Mouse (Mus musculus): ENCODE results near the gene Btla. TPM values are rescaled to one million over a fixed set of nuclear protein-coding genes. Genes with fewer than 3 reads are reported as not detected.

Btla gene
- polyA plus RNA-seq, 1 experiment from 2014 or later, result 0.14 TPM

GRCm38 (mm10) chr16:45204438-45204837 lies 19.7 kb upstream of the Btla start:
- no peaks in the 10 kb centered on the region for H3K27me3 ChIP-seq (ENCODE audit: insufficient read depth, low read length)
- H3K9ac ChIP-seq (ENCODE audit: low read depth, low read length), result no peak overlapping the region
- no peaks in the 10 kb centered on the region for H3K9me3 ChIP-seq (replicated peaks; ENCODE audit: low read length)
- no peak for TF ChIP-seq CTCF (IDR thresholded peaks at IDR 0.05; ENCODE audit: low read depth)
- ATAC-seq (replicated peaks; ENCODE audit: low FRiP score, low read depth) (no peak), DNase-seq (ENCODE audit: low spot score) (no peak)
- H3K4me3 ChIP-seq (replicated peaks; ENCODE audit: low read depth, low read length), result no peak overlapping the region
- no peak overlapping the region for H3K4me2 ChIP-seq (ENCODE audit: low read length)
- 74% methylated on average over 4 of the region's 4 CpGs for WGBS
- H3K27ac ChIP-seq, result no peak overlapping the region
- no peaks in the 10 kb centered on the region for H3K36me3 ChIP-seq (ENCODE audit: insufficient read depth, low read length)
- H3K4me1 ChIP-seq (replicated peaks; ENCODE audit: insufficient read depth, low read length), result no peaks in the 10 kb centered on the region

- H3K4me1 ChIP-seq (replicated peaks; ENCODE audit: insufficient read depth, low read length), result no peaks in the 10 kb centered on the region
- H3K27me3 ChIP-seq (ENCODE audit: insufficient read depth, low read length), result no peaks in the 10 kb centered on the region
- 70% methylated on average over 12 of the region's 12 CpGs for WGBS
- ATAC-seq (replicated peaks; ENCODE audit: low FRiP score, low read depth), result no peak
- DNase-seq (ENCODE audit: low spot score), result no peak
- no peak overlapping the region for H3K9ac ChIP-seq (ENCODE audit: low read depth, low read length)
- H3K36me3 ChIP-seq (ENCODE audit: insufficient read depth, low read length), result no peaks in the 10 kb centered on the region
- no peak for TF ChIP-seq CTCF (IDR thresholded peaks at IDR 0.05; ENCODE audit: low read depth)
- H3K4me3 ChIP-seq (replicated peaks; ENCODE audit: low read depth, low read length), result no peak overlapping the region
- no peak overlapping the region for H3K4me2 ChIP-seq (ENCODE audit: low read length)
- no peaks in the 10 kb centered on the region for H3K9me3 ChIP-seq (replicated peaks; ENCODE audit: low read length)
- no peak overlapping the region for H3K27ac ChIP-seq
Observed at GRCm38 (mm10) chr16:45204859-45205670, 19.1 kb upstream of the Btla start.

- ATAC-seq (replicated peaks; ENCODE audit: low FRiP score, low read depth) (no peak), DNase-seq (ENCODE audit: low spot score) (no peak)
- 67% methylated on average over 2 of the region's 2 CpGs for WGBS
- H3K4me3 ChIP-seq (replicated peaks; ENCODE audit: low read depth, low read length), result no peak overlapping the region
- no peaks in the 10 kb centered on the region for H3K4me1 ChIP-seq (replicated peaks; ENCODE audit: insufficient read depth, low read length)
- H3K36me3 ChIP-seq (ENCODE audit: insufficient read depth, low read length), result no peaks in the 10 kb centered on the region
- no peak overlapping the region for H3K9ac ChIP-seq (ENCODE audit: low read depth, low read length)
- H3K4me2 ChIP-seq (ENCODE audit: low read length), result no peak overlapping the region
- TF ChIP-seq CTCF (IDR thresholded peaks at IDR 0.05; ENCODE audit: low read depth), result no peak
- no peaks in the 10 kb centered on the region for H3K9me3 ChIP-seq (replicated peaks; ENCODE audit: low read length)
- no peaks in the 10 kb centered on the region for H3K27me3 ChIP-seq (ENCODE audit: insufficient read depth, low read length)
- H3K27ac ChIP-seq, result no peak overlapping the region
Observed at GRCm38 (mm10) chr16:45222016-45222415, 2.1 kb upstream of the Btla start.

- Histone ChIP-seq H3K27ac (no peak overlapping the region), H3K9ac (ENCODE audit: low read depth, low read length) (no peak overlapping the region), H3K4me1 (replicated peaks; ENCODE audit: insufficient read depth, low read length) (no peaks in the 10 kb centered on the region), H3K4me3 (replicated peaks; ENCODE audit: low read depth, low read length) (no peak overlapping the region), H3K27me3 (ENCODE audit: insufficient read depth, low read length) (no peaks in the 10 kb centered on the region), H3K4me2 (ENCODE audit: low read length) (no peak overlapping the region), H3K9me3 (replicated peaks; ENCODE audit: low read length) (no peaks in the 10 kb centered on the region), H3K36me3 (ENCODE audit: insufficient read depth, low read length) (no peaks in the 10 kb centered on the region)
- TF ChIP-seq CTCF (IDR thresholded peaks at IDR 0.05; ENCODE audit: low read depth), result no peak
- ATAC-seq (replicated peaks; ENCODE audit: low FRiP score, low read depth) (no peak), DNase-seq (ENCODE audit: low spot score) (no peak)
- 85% methylated on average over 3 of the region's 3 CpGs for WGBS
Observed at GRCm38 (mm10) chr16:45222771-45223170, 1.3 kb upstream of the Btla start.

- TF ChIP-seq CTCF (IDR thresholded peaks at IDR 0.05; ENCODE audit: low read depth), result no peak
- DNase-seq (ENCODE audit: low spot score), result no peak
Observed at GRCm38 (mm10) chr16:45224431-45225008, 405 bp downstream of the Btla start.

GRCm38 (mm10) chr16:45227002-45227401 lies 2.9 kb downstream of the Btla start:
- no peak overlapping the region for H3K9ac ChIP-seq (ENCODE audit: low read depth, low read length)
- no peak overlapping the region for H3K4me3 ChIP-seq (replicated peaks; ENCODE audit: low read depth, low read length)
- H3K9me3 ChIP-seq (replicated peaks; ENCODE audit: low read length), result no peaks in the 10 kb centered on the region
- no peaks in the 10 kb centered on the region for H3K36me3 ChIP-seq (ENCODE audit: insufficient read depth, low read length)
- H3K27me3 ChIP-seq (ENCODE audit: insufficient read depth, low read length), result no peaks in the 10 kb centered on the region
- H3K4me1 ChIP-seq (replicated peaks; ENCODE audit: insufficient read depth, low read length), result no peaks in the 10 kb centered on the region
- ATAC-seq (replicated peaks; ENCODE audit: low FRiP score, low read depth), result no peak
- no peak overlapping the region for H3K4me2 ChIP-seq (ENCODE audit: low read length)
- H3K27ac ChIP-seq, result no peak overlapping the region
- 79% methylated on average over 1 of the region's 1 CpGs for WGBS
- DNase-seq (ENCODE audit: low spot score), result no peak
- no peak for TF ChIP-seq CTCF (IDR thresholded peaks at IDR 0.05; ENCODE audit: low read depth)

More at GRCm38 (mm10) chr16:45224431-45225008, 405 bp downstream of the Btla start:
- H3K4me1 ChIP-seq (replicated peaks; ENCODE audit: insufficient read depth, low read length), result no peaks in the 10 kb centered on the region
- H3K36me3 ChIP-seq (ENCODE audit: insufficient read depth, low read length), result no peaks in the 10 kb centered on the region
- no peaks in the 10 kb centered on the region for H3K27me3 ChIP-seq (ENCODE audit: insufficient read depth, low read length)
- WGBS, result 59% methylated on average over 4 of the region's 4 CpGs
- H3K9me3 ChIP-seq (replicated peaks; ENCODE audit: low read length), result no peaks in the 10 kb centered on the region
- no peak for ATAC-seq (replicated peaks; ENCODE audit: low FRiP score, low read depth)
- no peak overlapping the region for H3K27ac ChIP-seq
- no peak overlapping the region for H3K4me3 ChIP-seq (replicated peaks; ENCODE audit: low read depth, low read length)
- no peak overlapping the region for H3K4me2 ChIP-seq (ENCODE audit: low read length)
- no peak overlapping the region for H3K9ac ChIP-seq (ENCODE audit: low read depth, low read length)

Data from kidney, postnatal 0 days (tissue).